Mouse (Mus musculus): ENCODE measurements around the gene Klf5.

The Klf5 gene

GRCm38 (mm10) chr14:99298385-99299021 is at the start of gene Klf5:
Gene Klf5 (plus strand): TSS chr14:99298691.
- DNase-seq = peak; percentile 100

GRCm38 (mm10) chr14:99262026-99262425 is 36.5 kb upstream of the Klf5 start:
- DNase-seq = no peak

GRCm38 (mm10) chr14:99263816-99264215 is 34.7 kb upstream of the Klf5 start:
- no peak for DNase-seq

- DNase-seq = no peak
Measured at GRCm38 (mm10) chr14:99265791-99266190, 32.7 kb upstream of the Klf5 start.

- DNase-seq = no peak
Measured at GRCm38 (mm10) chr14:99266749-99267148, 31.7 kb upstream of the Klf5 start.

- DNase-seq = no peak
Measured at GRCm38 (mm10) chr14:99274056-99274455, 24.4 kb upstream of the Klf5 start.

GRCm38 (mm10) chr14:99275827-99276226 is 22.7 kb upstream of the Klf5 start:
- DNase-seq = no peak

GRCm38 (mm10) chr14:99278312-99278711 is 20.2 kb upstream of the Klf5 start:
- DNase-seq = no peak

GRCm38 (mm10) chr14:99278763-99279486 is 19.6 kb upstream of the Klf5 start:
- DNase-seq = no peak

- DNase-seq = no peak
Measured at GRCm38 (mm10) chr14:99280399-99280798, 18.1 kb upstream of the Klf5 start.

GRCm38 (mm10) chr14:99280825-99281433 is 17.6 kb upstream of the Klf5 start:
- DNase-seq = no peak

- DNase-seq = no peak
Measured at GRCm38 (mm10) chr14:99285486-99285885, 13.0 kb upstream of the Klf5 start.

- no peak for DNase-seq
Measured at GRCm38 (mm10) chr14:99292176-99292575, 6.3 kb upstream of the Klf5 start.

- peak; percentile 84 for DNase-seq
Measured at GRCm38 (mm10) chr14:99294424-99294823, 4.1 kb upstream of the Klf5 start.

GRCm38 (mm10) chr14:99295606-99296341 is 2.7 kb upstream of the Klf5 start:
- DNase-seq = peak; percentile 53

GRCm38 (mm10) chr14:99299022-99299481 is 561 bp downstream of the Klf5 start:
- DNase-seq = peak; percentile 94

GRCm38 (mm10) chr14:99299701-99300191 is 1.3 kb downstream of the Klf5 start:
- peak; percentile 80 for DNase-seq

GRCm38 (mm10) chr14:99301472-99301871 is 3.0 kb downstream of the Klf5 start:
- no peak for DNase-seq

GRCm38 (mm10) chr14:99304387-99304786 is 5.9 kb downstream of the Klf5 start:
- DNase-seq = peak; percentile 54

- peak; percentile 41 for DNase-seq
Measured at GRCm38 (mm10) chr14:99304997-99305792, 6.7 kb downstream of the Klf5 start.

GRCm38 (mm10) chr14:99306410-99306809 is 7.9 kb downstream of the Klf5 start:
- DNase-seq = peak; percentile 9

GRCm38 (mm10) chr14:99309606-99310005 is 11.1 kb downstream of the Klf5 start:
- no peak for DNase-seq

All from heart, adult 11 months (tissue).